Mouse (Mus musculus) CD4-positive helper T cell, adult 2 months (primary cell): ENCODE data around the gene Adipor2.
A peak's percentile ranks its signal among the peaks of the same experiment; 100 is the strongest.
"Not testable (repeated sequence)": the region's sequence is repeated elsewhere in the genome, so short reads cannot be mapped to it uniquely, and the experiment has no call there.

Source experiments
- DNase-seq: peaks from one replicate; pipeline ENCODE4 v3.0.0-alpha.2; 2012; ENCODE audit warnings: low read depth, missing footprints, low spot score

Adipor2 gene

DNA sequence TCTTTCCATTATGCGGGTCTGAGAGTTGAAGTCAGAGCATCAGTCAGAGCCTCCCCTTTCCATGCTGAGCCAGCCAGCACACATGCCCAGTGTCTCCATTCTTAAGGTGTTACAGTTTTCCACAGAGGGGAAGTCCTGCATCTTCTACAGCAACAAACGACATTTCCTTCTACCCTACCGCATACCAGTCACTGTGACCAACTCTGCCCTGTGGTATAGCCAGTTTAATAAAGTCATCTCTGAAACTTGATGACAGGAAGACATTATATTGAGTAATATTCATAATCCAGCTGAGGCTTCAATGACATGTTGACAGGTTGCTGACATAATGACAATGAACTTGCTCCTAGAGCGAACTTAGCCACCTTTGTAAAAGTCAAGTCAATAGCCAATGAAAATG is 26.8 kb downstream of the Adipor2 start:
- no peak for DNase-seq

DNA sequence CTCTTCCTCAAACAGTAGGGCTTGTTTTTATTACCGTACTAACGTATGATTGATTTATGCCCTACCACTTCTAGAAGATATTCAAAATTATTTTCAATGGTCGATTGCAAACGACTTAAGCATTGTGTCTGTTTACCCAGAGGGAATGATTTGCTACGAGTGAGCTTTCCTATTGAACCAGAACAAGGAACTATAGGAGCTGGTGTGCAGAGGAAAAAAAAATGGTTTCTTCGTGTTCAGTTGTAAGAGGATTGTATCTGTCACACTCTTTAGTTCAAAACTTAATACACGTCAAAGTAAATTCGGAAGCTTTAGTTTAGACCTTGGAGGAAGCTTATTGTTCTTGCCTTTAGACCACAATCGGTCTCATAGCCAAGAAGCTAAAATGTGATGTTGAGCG is 28.4 kb downstream of the Adipor2 start:
- DNase-seq, result no peak

DNA sequence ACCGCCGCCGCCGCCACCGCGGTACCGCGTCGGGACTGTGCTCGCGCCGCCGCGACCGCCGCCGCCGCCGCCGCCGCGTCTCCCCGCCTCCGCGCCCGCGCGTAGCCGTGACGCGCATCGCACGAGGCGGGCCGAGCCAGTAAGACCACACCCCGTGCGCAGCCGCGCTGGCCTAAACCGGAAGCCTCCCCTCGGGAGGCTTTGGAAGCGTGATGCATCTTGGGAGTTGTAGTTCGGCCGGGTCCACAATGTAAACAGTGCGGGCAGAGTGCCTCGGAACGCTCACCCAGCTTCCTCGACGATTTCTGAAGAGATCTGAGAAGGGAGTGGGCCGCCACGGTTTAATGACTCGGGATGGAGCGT is 28.9 kb downstream of the Adipor2 start:
- DNase-seq, result peak; percentile 98

DNA sequence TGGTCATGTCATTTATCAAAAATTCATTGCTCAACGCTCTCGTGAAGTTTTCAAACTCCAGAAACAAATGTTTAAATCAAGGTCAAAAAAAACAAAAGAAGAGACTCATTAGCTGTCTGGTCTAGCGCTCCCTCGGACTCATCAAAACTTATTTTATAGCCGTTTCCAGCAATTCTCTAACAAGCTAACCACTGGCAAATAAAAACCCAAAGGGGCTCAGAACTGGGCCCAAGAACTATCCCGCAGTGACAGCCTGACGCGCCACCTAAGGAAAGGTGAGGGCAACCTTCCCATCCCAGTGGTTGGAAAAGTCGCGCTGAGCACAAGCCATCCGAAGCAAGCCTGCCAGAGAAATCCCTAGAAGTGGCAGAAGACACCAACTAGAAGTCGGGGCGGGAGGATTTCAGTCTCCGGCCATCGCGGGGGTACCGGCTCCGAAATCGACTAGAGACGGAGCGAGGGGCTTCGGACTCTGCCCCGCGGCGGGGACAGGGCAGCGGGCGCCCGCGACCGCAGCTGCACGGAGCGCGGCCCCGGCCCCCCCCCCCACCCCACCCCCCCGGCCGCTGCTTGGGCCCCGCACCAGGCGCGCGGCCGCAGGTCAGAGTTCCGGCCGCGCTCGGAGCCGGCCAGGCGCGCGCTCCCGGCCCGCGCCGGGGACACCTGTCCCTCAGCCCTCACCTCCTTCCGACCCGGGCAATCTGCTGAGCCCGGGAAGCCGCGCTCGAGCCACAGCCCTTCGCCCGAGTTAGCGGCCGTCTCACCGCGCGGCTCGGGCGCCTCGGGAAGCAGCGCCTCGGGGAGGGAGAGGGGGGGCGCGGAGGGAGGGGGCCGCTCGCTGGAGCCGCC is 29.5 kb downstream of the Adipor2 start:
- DNase-seq, result peak; percentile 40

DNA sequence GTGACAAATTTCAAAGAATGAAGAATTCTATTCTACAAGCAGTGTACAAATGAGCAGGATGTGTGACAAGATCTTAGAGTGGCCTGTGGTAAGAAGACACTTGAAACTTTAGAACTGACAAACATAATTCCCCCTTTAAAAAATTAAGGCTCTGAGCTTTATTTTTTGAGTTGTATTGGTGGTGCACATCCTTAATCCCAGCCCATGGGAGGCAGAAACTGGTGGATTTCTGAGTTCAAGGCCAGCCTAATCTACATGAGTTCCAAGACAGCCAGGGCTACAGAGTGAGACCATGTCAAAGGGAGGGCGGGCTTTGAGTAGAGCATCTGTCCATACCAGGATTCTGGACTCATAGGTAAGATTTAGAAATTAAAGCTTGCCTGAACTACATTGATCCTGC is 30.7 kb downstream of the Adipor2 start:
- peak; percentile 53 for DNase-seq

DNA sequence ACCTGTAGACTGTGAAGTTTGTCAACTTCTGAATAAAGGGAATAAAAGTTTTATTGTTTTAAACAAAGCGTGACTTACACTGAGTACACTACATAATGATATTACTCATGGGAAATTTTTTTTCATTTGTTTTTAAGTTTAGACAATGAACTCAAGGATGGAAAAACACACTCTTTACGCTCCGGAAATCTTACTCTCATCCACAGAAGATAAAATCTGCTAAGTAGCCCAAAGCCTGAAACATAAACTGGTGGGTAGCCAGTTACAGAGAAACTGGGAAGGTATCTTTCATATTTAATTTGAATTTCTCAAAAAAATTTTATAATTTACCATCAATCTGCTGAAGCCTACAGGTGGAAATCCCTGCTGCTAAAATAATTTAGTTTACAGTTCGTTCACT is 31.1 kb downstream of the Adipor2 start:
- peak; percentile 66 for DNase-seq

DNA sequence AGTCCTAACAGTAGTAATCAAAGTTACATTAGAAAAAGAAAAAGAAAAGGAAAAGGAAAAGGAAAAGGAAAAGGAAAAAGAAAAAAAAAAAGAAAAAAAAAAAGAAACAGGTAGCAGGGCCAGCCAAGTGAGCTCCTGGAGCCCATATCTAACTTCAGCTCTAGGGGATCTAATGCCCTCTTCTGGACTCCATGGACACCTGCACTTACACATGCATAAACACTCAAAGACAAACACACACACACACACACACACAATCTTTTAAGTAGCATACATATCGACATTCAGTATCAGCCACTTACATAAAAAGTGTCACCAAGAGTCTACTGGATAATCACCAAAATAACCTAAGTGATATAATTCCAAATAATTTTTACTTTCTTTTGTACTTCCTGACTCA is 31.8 kb downstream of the Adipor2 start:
- no peak for DNase-seq

DNA sequence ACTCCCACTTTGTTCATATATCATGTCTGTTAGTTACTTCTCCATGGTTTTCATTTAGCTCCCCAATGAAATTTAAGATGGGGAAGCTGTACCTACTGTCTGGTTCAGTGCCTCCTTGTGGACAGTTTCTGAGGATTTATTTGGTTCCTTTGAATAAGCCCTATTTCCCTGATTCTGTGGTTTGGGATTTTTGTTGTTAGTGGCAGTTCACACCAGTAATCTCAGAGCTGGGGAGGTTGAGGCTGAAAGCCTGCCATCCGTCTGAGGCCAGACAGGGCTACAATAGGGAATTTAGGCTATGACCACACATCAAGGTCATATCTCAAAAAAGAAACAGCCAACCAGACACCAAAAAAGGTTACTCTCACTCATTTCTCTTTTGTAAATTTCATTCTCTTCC is 38.9 kb downstream of the Adipor2 start:
- no peak for DNase-seq

DNA sequence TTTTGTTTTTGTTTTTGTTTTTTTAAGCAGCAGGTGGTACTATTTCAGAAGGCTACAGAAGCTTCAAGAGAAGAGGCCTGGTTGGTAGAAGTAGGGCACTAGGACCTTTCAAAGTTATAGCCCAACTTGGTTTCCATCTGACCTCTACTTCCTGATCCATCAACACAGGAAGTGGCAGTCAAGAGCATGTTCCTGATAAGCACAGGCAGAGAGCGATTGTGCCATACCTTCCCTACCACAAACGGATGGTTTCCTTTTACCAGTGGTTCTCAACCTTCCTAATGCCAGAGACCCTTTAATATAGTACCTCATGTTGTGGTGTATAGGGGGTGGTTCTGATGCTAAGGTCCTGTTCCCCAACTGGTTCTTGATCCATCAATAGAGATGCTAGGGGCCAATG is 39.9 kb downstream of the Adipor2 start:
- peak; percentile 67 for DNase-seq

DNA sequence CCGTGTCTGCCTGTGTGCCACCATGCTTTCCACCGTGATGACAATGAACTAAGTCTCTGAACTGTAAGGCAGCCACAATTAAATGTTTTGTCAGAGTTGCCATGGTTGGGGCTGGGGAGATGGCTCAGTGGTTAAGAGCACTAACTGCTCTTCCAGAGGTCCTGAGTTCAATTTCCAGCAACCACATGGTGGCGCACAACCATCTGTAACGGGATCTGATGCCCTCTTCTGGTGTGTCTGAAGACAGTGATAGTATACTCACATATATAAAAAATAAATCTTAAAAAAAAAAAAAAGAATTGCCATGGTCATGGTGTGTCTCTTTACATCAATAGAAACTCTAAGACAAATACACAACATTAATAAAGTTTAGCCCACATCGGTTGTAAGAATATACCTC is 42.5 kb downstream of the Adipor2 start:
- DNase-seq, result no peak

DNA sequence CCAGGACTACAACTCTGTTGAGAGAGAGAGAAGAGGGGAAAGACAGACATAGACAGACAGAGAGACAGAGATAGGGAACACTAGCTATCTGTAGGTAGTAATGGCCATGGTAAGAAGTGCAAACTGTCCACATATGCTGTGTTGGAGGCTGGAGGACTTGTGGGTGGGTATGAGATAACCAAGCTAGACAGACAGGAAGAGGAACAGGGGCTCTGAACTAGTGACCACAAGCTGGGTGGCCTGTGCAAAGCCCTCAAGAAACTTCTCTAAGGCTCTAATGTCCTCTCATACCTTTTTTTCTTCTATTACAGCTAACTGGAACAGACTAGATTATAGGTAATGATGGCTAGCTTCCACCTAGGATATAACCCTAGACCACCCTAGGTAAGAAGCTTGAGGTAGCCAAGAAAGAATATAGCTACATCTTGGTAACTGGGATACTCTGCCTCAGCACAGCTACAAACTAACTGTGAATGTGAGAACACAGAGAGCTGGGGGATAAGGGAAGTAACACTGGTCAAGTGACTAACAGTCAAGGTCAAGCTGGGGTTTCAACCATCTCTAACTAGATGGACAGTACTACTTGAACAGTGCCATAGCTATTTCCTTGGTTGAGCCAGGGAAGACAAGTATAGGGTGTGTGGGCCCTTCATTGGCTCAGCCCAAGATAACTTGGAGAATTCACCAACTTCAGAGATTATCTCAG is 44.4 kb downstream of the Adipor2 start:
- no peak for DNase-seq

DNA sequence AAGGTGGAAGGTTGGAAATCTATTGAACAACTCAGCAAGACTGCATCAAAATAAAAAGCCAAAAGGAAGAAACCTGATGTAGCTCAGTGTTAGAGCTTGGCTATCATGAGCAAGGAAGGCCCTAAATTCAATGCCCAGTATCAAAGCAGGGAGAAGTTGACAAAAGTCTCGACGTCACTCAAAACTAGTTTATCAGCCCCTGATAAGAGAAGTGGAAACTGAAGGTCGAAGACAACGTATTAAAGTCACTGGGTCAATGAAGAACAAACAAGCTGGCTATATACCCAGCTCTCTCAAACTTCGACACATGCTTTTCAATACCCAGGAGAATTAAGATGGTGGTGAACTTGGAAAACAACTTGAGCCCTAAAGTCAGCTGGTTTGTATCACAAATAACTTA is 45.3 kb downstream of the Adipor2 start:
- no peak for DNase-seq

DNA sequence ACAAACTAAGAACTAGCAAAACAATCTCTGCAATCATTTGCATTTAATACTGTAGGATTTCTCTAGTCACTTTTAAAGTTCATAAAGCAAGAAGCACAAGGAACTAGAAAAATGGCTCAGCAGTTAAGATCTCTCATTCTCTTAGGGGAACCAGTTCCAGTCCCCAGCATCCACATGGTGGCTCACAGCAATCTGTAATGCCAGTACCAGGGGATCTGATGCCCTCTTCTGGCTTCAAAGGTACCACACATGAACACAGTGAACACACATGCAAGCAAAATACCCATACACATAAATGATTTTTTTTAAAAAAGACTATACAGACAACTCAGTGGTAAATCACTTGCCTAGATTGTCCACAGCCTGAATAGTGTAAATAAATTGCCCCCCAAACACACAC is 45.9 kb downstream of the Adipor2 start:
- DNase-seq, result no peak

DNA sequence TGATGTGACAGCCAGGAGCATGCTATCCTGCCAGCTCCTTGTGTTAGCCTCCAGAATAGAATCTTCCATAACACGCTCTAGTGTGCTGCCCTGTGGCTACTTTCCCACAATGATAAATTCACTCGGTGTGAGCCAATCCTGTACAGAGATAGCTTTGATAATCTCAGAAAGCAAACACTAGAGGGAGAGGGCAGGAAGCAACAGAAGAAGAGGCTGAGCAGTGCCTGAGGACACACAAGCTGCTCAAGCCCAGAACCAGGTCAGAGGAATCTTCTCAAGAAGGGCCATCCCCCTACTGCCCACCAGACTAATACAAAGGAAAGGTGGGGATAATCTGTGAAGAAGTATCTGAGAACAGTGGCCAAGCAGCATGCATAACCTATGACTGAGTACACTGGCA is 50.1 kb downstream of the Adipor2 start:
- DNase-seq, result no peak

DNA sequence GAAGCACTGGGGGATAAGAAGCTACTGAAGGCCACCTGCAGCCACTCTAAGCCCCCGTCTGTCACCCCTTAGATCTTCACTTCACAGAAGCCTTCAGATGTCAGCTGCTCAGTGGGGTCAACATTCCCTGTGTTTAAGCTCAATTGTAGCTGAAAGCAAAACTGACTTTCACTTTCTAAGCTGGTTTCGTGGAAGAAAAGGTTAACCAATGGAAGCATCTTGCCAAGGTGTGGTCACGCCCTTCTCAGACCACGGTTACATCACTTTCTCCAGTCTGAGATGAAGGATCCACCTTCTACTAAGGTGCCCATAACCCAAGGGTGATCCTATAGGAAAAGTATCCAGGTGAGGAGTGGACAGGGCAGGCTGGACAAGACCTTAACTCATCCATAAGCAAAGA is 50.7 kb downstream of the Adipor2 start:
- DNase-seq, result not testable (repeated sequence)

DNA sequence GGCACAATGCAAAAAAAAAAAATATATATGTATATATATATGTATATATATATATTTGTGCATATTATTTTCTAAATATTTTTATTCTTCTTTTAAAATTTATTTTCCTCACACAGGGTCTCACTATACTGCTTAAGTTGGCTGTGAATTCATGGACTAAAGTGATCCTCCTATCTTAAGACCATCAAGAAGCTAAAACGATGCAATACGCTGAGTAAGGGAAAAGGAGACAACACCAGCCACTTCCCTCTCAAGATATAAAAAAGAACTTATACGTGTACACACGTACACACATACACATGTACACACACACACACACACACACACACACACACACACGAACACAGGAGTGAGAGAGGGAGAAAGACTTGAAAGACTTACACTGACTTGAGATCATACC is 53.9 kb downstream of the Adipor2 start:
- no peak for DNase-seq

DNA sequence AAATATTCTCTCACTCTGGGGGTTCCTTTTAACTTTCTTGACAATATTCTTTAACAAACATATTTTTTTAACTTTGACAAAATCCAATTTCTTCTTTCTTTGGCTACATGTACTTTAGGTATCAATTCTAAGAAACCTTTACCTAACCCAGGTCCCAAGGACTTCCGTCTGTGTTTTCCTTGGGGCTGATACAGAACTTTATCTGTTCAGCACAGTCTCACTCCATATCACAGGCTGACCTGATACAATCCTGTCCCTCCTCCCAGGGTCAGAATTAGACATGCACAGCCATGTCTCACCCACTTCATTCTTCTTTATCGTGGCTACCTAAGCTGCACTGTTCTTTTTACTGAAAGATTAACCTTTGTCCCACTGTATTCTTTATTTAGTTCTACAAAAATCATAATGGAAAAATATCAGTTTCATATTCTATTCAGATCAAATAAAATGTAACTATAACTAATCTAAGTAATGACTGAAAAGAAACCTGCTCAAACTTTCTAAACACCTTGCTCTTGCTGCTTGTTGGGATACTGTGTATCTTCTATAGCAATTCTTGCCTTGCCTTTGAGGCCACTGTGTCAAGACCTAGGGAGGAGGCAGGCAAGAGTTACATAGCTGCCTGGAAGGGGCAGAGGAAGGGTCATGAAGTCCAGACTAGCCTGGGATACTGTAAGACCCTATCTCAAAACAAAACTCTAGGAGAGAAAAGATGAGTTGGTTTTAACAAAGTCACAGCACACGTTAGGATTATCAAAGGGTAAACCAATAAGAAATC is 56.4 kb downstream of the Adipor2 start:
- no peak for DNase-seq

DNA sequence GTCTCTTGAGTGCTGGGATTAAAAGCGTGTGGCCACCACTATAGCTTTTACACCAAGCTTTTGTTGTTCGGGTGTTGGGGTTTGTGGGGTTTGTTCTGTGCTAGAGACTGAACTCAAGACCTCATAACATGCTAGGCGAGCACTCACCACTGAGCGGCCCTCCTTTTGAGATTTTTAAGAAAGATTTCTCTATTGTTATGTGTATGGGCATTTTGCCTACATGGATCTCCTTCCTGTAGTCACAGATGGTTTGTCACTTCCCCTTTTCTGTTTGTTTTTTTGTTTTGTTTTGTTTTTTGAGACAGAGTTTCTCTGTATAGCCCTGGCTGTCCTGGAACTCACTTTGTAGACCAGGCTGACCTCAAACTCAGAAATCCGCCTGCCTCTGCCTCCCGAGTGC is 57.3 kb downstream of the Adipor2 start:
- not testable (repeated sequence) for DNase-seq

DNA sequence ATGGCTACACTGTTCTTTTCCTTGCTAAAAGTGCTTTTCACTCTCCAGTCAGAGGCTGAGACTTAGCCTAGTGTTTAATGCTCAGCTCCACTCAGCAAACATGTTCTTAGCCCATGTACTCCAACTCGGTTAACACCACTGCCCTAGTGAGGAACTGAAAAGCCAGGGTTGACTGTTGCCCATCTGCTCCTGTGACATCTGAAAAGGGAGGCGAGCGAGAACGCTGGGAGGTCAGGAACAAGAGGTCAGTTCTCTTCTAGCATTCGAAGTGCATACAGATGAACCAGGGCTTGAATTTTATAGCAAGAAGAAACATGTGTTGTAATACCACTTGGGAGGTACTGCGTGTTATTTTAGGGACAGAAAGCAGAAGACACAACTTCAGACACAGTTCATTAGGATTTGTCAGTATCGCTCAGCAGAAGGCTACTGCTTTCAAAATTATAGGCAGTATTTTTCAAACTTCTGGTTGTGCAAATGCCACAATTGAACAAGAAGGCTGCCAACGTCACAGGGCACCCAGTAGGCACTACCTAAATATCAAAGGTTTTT is 59.4 kb downstream of the Adipor2 start:
- no peak for DNase-seq

DNA sequence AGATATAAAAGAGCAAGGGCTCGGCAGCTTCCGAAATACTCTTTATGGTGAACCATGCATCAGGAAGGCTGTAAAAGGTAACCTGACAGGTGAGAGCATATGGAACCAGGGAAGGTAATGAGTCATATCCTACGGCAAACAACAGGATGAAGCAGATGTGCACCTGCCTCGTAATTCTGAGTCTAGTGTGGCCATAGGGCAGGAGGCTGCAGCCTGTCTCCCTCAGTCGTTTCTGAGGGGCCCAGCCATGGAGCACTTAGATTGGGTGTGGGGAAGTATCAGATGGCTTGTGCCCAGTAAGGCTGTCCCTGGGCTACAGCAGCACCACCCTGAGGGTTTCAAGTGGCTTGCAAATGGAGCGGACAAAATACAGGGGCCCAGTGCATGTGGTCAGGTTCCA is 65.0 kb downstream of the Adipor2 start:
- DNase-seq, result no peak

DNA sequence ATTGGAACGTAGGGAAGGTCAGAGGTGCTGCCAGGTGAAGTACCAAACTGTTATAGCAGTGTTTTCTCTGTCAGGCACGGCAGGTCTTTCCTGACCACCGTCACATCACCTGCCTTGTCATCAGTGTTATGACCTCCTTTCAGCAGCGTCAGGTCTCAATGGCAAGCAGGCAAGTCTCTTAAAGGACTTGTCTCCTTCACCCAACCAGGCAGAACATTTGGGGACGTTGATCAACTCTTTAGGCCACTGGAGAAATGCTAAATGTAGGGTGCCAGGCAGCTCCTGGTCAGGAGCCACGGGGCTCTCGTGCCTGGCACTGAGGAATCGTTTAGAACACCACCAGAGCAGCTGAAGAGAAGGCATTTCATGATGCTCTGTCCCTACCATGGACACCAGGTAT is 65.8 kb downstream of the Adipor2 start:
- no peak for DNase-seq

DNA sequence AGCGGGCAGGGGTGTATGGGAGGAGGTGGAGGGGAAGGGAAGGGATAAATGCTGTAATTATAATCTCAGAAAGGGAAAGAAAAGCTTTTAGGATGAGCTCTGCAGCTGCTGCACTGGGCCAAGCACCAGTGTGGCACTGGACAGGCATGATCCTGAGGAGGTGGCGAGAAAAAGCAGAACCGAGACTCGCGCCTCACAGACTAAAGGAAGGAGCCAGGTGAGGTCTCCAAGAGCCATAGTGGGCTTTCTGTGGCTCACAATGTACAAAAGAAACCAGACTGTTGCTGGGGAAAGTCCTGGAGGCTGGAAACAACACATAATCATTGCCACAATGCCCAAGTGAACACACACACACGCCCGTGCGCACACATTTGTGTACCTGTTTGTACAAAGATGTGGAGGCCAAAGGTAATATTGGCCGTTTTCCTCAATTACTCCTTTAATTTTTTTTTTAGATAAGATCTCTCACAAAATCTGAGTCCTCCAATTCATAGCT is 66.8 kb downstream of the Adipor2 start:
- no peak for DNase-seq
